Mouse (Mus musculus): ENCODE results near the gene Vmn1r32.

Gene Vmn1r32

GRCm38 (mm10) chr6:66559996-66560395 lies at the start of gene Vmn1r32:
Vmn1r32 (minus strand) TSS chr6:66560096.
- no peak for DNase-seq (ENCODE audit: low spot score)

- DNase-seq (ENCODE audit: low spot score), result no peak
Observed at GRCm38 (mm10) chr6:66595804-66596203, 35.9 kb upstream of the Vmn1r32 start.

- no peak for DNase-seq (ENCODE audit: low spot score)
Observed at GRCm38 (mm10) chr6:66535966-66536365, 23.9 kb downstream of the Vmn1r32 start.

GRCm38 (mm10) chr6:66535028-66535862 lies 24.7 kb downstream of the Vmn1r32 start, which contains the start of gene Mad2l1:
Mad2l1 (plus strand) TSS chr6:66535390.
- DNase-seq (ENCODE audit: low spot score), result peak; percentile 98

GRCm38 (mm10) chr6:66534366-66534941 lies 25.4 kb downstream of the Vmn1r32 start:
- DNase-seq (ENCODE audit: low spot score), result no peak

- DNase-seq (ENCODE audit: low spot score), result no peak
Observed at GRCm38 (mm10) chr6:66533241-66533640, 26.7 kb downstream of the Vmn1r32 start.

GRCm38 (mm10) chr6:66528386-66528785 lies 31.5 kb downstream of the Vmn1r32 start:
- DNase-seq (ENCODE audit: low spot score), result no peak

- no peak for DNase-seq (ENCODE audit: low spot score)
Observed at GRCm38 (mm10) chr6:66516368-66516767, 43.5 kb downstream of the Vmn1r32 start.
